Mouse (Mus musculus) CD4-positive, CD25-positive, alpha-beta regulatory T cell, adult 2 months (primary cell): Measurements from ENCODE around the gene Frk.
"Not testable (repeated sequence)": the region's sequence is repeated elsewhere in the genome, so short reads cannot be mapped to it uniquely, and the experiment has no call there.

Source experiments
- DNase-seq: peaks from one replicate; pipeline ENCODE4 v3.0.0-alpha.2; 2012; ENCODE audit warnings: low read depth, low spot score

Frk gene

DNA sequence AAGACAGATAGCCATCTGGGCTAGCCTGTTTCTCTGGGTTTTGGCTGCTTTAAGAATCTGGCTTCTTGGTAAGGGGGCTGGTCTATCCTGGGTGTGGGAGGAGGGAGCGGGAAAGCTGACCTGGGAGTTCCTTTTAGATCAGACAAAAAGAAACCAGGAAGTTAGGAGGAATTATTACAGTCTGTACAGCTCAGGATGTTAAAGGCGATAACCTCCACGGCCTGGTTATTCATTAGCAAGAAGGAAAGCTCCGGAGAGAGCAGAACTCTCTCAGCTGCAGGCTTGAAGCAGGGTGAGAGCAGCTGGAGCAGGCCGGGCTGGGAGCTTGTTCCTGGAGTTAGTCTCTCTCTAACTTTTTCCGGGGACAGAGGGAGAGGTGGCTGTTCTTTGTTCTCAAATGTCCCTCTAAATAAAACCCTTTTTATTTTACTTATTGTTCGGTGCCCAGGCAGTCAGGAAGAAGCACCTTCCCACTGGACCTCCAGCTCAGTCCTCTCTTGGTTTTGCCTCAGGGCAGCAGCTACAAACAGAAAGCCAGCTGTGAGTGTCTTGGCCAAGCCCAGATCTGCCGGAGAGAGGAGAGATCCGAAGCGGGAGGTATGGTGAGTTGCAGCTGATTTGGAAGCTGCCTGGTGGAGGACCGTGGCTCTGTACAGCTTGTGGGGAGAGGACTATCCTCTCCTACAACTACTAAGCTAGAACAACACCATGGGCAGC is at the start of gene Frk:
Frk (plus strand) TSS at position 103 of the 717 bp plus-strand sequence.
- DNase-seq, result no peak

- DNase-seq, result not testable (repeated sequence)
These were observed 49.0 kb upstream of the Frk start for GRCm38 (mm10) chr10:34434191-34434590.

- no peak for DNase-seq
These were observed 33.7 kb upstream of the Frk start for GRCm38 (mm10) chr10:34449469-34449868.

- DNase-seq, result no peak
These were observed 21.7 kb upstream of the Frk start for GRCm38 (mm10) chr10:34461451-34461850.

DNA sequence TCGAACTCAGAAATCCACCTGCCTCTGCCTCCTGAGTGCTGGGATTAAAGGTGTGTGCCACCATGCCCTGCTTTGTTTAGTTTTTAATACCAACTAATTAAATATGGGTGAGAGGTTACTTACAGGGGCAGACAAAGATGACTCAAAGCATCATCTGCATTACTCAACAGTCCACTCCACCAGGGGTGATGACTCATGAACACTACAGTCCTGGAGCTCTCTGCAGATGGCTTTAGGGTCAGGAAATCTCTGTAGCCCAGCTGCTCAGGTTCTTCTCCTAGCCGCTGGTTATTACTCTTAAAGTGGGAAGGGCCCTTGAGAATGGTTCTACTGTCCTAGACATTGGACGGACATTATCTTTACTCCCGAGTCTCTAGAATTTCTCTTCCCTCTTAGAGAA is 18.9 kb upstream of the Frk start:
- no peak for DNase-seq

DNA sequence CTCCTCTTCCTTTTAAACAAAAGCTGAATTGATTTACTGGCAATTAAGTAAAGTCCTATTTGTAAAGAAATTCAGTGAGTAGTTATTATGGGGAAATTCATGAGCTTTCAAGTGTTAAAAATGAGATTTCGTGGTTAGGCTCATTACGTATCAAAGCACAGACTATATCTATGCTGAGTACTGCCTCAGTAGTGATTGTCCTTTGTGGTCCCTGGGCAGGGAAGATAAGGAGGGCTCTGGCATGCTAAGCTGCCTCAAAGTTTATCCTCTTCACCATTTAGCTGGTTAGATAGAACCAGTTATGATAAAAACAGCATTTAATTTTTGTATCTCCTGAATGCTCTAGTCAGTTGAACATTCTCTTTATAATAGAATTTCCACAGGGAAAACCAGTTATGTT is 14.2 kb upstream of the Frk start:
- DNase-seq, result no peak

- no peak for DNase-seq
These were observed 3.2 kb upstream of the Frk start for GRCm38 (mm10) chr10:34479942-34480455.

DNA sequence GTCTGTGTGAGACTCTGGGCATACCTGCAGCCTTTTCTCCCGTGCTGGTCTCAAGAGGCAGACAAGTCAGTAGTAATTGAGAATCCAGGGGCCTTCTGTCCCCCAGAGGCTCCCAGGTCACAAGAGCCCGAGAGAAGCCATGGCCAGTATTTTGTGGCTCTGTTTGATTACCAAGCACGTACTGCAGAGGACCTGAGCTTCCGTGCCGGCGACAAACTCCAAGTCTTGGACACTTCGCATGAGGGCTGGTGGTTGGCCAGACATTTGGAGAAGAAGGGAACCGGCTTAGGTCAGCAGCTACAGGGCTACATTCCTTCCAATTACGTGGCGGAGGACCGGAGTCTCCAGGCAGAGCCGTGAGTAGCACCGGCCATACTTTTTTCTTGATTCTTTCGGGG is 814 bp downstream of the Frk start:
- DNase-seq, result no peak

GRCm38 (mm10) chr10:34485079-34485478 is 1.9 kb downstream of the Frk start:
- DNase-seq, result no peak

DNA sequence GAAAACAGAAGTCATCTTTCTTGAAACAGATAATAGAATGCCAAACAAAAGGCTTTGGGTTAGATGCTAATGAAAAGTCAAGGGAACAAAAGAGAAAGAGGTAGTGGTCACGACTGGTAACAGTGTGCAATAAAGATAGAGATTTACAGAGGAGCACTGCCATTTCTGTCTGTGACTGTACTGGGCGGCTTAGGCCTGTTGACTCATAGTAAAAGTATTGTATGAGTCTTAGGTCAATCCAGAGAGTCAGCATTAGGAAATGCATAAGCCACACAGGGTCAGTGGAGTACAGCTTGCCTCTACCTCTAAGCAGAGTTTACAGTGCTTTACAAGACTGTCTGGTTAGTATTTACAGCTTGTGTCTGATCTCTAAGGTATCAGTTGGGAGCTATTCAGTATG is 24.6 kb downstream of the Frk start:
- no peak for DNase-seq

GRCm38 (mm10) chr10:34508593-34508992 is 25.4 kb downstream of the Frk start:
- DNase-seq, result no peak

DNA sequence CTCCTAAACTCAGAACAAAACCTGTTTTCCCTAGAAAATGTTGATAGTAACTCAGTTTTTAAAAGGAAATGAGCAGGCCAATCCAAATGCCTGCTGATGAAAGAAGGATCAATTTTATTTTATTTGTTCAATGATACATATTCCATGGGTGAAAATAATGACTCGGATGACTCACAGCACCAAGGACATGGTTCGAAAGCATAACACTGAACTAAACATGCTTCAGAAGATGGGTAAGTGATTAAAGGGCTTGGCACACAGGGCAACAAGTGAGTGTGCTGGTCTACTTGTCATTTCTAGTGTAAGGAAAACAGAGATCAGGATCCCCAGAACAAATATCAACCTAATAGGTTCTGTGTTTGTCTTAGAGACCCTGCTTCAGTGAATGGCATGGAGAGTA is 26.1 kb downstream of the Frk start:
- no peak for DNase-seq

- DNase-seq, result no peak
These were observed 28.0 kb downstream of the Frk start for GRCm38 (mm10) chr10:34511192-34511591.

- no peak for DNase-seq
These were observed 29.4 kb downstream of the Frk start for GRCm38 (mm10) chr10:34512551-34512950.

GRCm38 (mm10) chr10:34525598-34525997 is 42.4 kb downstream of the Frk start:
- DNase-seq, result no peak

DNA sequence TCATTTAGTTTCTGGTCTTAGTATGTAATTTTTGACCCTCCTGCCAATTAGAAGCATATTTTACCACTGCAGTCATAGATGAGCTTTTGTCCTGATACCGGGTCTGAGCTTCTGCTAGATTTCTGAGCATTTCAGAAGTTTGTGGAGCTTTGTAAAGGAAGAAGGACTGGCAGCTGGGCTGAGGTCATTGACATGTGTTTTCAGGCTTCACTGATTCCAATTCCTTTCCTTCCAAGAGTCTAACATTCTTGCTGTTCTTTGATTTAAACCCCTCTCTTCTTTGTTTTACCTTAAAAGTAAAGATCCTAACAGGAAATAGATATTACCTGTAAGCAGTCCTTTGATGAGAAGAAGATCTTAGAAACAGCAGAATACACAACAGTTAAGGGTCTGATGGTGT is 48.6 kb downstream of the Frk start:
- no peak for DNase-seq

- DNase-seq, result no peak
These were observed 49.3 kb downstream of the Frk start for GRCm38 (mm10) chr10:34532507-34532906.

DNA sequence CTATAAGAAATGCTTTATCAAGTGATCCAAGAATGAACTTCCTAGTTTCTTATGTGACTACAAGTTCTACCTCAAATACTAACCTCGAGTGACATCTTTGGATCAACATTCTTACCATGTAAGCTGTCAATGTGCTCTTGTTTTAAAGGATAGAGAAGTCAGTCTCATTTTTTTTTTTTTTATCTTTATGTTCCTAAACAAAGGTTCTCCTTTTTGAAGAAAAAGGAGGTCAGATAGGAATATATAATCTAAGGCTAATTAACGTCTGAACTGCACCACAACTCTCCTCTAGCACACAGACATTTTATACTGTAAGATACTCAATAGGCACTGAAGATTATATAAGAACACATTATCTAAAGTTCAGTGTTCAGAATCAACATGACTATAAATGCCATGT is 57.5 kb downstream of the Frk start:
- DNase-seq, result no peak

DNA sequence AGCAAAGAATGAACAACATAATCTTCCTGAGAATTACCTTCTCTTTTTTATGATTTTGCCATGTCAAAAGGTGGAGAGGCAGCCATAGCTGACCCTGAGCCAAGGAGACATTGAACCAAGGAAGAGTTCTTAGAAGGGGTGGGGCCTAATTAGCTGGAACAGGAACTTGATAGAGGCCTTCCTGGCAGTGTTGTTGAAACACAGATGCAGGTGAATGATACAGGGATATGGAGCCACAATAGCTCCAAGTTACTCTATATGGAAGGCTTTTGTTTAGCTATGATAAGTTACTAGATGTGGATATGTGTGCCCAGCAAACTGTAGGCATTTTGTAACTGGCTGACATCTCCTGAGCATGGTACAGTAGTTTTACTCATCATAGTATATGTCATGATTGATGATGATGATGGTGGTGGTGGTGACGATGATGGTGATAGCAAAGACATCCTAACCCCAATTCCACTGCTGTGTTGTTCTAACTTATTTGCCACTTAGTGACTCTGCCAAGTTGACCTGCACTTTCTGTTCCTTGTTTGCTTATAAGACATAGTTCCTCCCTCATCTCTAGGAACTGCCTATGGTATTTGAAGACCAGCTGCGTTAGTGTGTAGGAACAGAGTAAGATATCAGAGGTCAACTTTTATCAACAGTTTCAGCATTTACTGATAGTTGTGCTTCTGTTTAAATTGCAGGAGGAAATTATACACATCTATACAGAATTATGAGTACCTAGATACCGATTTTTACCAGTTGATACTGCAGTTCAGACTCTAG is 58.7 kb downstream of the Frk start:
- no peak for DNase-seq

GRCm38 (mm10) chr10:34550612-34551011 is 67.4 kb downstream of the Frk start:
- DNase-seq, result no peak

DNA sequence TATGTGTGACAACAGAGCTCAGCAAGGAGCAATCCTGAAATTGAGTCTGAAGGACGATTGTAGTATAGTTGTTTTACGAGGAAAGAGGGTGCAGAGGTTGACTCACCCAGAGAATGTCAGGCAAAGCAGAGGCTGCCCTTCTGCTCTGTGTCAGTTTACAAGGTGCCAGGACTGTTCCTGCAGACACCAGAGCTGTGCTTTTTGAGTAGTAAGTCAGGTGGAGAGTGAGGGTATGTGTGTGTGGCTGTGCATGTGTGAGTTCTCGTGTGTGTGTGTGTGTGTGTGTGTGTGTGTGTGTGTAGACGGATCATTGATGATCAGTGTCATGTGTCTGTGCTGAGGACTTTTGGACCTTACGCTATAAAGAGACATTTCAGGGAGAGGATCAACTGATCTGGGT is 68.4 kb downstream of the Frk start:
- DNase-seq, result no peak

- no peak for DNase-seq
These were observed 80.4 kb downstream of the Frk start for GRCm38 (mm10) chr10:34563518-34564176.
